Mouse (Mus musculus) gastrocnemius, postnatal 25 days (tissue): ENCODE measurements around the gene Dph1. TPM values are rescaled to one million over a fixed set of nuclear protein-coding genes. Genes with fewer than 3 reads are reported as not detected.
A peak's percentile ranks its signal among the peaks of the same experiment; 100 is the strongest.

ENCODE experiments used
- DNase-seq: peaks from one replicate; pipeline ENCODE4 v3.0.0; 2022
- total RNA-seq, 2 experiments: library from RNA; stranded (reverse); gene quantifications; 1 replicate in 1 of 2; 2 replicates in 1 of 2; pipeline ENCODE4 v1.2.3; 2021

The Dph1 gene
- total RNA-seq, 2 experiments from 2014 or later: 5.6 to 5.8 TPM

DNA sequence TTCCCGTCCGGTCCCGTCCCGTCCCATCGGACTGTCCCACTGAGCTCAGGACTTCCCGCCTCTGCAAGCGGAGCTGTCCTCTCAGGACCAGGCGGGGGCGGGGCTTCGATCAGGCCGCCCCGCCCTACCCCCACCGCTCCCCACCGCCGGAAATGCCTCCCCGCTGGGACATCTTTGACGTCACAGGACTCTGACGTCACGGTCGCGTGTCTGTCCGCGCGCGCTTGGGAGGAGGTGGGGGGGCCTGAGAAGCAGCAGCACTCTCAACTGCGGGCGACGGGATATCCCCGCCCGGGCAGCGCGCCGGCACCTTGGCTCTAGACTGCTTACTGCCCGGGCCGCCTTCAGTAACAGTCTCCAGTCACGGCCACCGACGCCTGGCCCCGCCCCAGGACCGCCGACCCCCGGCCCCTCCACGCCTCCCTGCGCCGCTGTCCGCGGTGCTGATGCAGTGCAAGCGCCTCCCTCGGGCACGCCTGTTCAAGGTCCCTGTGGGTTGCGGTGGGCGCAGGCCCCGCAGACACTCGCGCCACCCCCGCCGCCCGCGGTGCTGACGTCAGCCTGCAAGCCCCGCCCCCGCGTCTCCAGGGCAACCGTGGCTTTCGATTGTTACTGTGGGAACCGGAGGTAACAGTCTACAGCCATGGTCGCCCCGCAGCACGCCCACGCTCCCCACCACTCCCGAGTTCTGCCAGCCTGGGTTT lies 17.8 kb downstream of the Dph1 start:
- DNase-seq: peak; percentile 71

- DNase-seq: peak; percentile 7
Measured at GRCm38 (mm10) chr11:75172151-75173094, 18.6 kb downstream of the Dph1 start.

DNA sequence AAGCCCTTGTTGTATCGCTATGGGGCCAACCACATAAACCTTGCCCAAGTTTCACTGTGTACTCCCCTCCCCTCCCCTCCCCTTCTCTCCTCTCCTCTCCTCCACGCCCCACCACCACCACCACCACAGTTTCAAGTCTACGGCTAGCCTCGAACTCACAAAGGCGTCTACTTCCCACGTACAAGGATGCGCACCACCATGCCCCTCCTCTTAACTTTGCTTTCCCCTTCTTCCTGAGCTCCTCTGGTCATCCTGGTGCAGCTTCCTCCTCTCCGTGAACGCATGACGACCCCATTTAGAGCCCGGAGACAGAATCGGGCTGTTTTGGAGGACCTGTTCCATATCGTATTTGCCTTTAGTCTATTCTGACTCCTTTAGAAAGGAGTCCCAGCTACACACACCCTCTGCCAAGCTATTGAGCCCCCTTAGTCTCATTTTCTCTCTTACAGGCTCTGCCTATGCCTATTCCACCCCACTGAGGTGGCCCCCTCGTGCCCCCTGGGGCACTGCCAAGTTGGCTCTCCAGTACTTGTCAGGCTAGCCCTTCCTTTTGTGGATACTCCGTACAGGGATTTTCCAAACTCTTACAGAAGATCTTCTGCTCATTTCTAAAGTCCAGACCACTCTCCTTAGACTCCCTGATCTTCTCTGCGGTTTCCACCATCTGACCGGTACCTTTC lies 19.7 kb downstream of the Dph1 start:
- peak; percentile 16 for DNase-seq

- peak; percentile 87 for DNase-seq
Measured at GRCm38 (mm10) chr11:75170136-75170751, 20.8 kb downstream of the Dph1 start.

- DNase-seq: no peak
Measured at GRCm38 (mm10) chr11:75169405-75170080, 21.5 kb downstream of the Dph1 start, which contains the start of gene Hic1. TSS of gene Hic1 (minus strand) at chr11:75169519.

GRCm38 (mm10) chr11:75168590-75169361 lies 22.3 kb downstream of the Dph1 start:
- DNase-seq: peak; percentile 86

DNA sequence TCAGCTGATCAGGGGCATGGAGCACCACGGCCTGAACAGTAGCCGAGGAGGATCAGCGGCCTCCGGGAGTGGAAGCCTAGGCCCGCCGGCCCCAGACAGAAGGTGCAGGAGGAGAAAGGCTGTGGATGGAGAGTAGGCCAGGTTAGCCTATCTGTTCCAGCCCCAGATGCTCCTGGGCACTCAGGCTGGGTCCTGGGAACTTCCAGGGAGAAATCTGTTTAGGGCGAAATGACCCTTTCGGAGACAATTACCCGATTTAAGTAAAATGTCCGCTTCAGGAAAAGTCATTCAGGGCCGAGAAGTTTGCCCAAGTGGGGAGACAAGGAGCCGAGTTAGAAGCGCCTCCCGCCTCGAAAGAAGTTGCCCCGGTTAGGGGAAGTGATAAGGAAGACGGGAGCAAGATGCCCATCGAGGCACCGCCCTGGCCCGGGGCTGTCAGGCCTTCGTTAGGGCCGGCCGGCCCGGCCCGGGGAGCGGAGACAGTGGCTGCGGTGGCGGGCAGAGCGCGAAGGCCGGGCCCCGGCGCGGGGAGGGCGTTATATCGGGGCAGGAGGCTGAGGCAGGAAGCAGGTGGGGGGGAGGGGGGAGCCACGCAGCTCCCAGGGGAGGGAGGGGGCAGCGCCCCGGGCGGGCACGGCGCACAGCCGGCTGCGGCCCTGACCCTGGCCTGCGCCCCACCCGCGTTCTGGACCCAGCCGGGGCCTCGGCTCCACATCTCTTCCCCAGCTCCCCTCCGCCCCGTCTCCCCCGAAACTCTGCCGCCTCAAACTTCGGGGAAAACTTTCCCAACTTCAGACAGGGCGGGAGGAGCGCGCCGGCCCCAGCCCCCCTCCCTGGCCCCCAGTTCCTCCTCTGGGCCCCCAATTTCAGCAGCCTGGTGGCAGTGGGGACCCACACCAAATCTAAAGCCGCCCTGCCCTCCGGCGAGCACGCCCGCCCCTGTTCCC lies 23.1 kb downstream of the Dph1 start:
- peak; percentile 70 for DNase-seq

- peak; percentile 41 for DNase-seq
Measured at GRCm38 (mm10) chr11:75166861-75167642, 24.0 kb downstream of the Dph1 start.

- peak; percentile 27 for DNase-seq
Measured at GRCm38 (mm10) chr11:75166193-75166842, 24.7 kb downstream of the Dph1 start.

GRCm38 (mm10) chr11:75165441-75166192 lies 25.4 kb downstream of the Dph1 start:
- peak; percentile 79 for DNase-seq

GRCm38 (mm10) chr11:75164750-75165149 lies 26.3 kb downstream of the Dph1 start:
- DNase-seq: no peak

DNA sequence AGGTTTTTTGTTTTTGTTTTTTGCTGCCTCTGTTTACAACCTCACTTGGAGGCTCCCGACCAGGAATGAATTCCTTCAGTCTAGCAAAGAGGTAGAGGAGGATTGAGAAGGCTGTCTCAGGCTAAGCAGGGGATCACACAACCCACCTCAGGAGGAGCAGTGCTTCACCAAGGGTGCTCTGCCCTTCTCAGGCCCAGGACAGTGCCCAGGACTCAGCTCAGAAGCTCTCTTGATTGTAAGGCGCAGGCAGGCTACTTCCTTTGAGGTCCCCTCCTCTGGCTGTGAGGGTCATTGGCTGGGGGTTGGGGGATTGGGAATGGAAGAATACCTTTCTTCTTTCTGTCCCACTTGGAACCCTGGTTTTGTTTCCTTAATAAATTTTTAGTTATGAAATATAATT lies 27.0 kb downstream of the Dph1 start:
- DNase-seq: no peak

GRCm38 (mm10) chr11:75163379-75163778 lies 27.7 kb downstream of the Dph1 start:
- DNase-seq: no peak

GRCm38 (mm10) chr11:75162591-75163080 lies 28.4 kb downstream of the Dph1 start:
- DNase-seq: no peak

DNA sequence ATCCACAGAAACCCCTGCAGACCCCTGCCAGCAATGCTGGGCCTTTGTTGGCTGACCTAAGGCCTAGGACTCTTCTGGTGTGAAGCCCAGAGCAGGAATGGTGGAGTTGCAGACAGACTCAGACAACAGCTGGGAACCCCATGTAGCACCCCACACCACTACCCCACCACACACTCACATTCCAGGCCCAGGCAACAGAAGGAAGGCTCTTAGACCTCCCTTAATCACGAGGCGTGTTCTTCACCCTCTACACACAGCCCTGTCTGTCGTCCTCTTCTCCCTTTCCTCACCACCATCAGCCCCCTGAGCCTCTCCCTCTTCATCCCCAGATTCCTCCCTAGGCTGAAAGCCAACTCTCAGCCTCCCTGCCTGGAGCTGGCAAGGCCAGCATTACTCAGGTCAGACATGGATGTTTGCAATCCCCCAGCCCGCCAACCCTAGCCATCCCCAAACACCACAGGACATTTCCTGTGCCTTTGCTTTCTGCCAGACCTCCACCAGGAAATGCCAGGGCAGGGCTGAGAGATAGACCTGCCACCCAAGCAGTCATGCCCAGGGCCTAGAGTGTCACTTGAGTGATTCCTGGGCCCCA lies 29.5 kb downstream of the Dph1 start:
- no peak for DNase-seq

GRCm38 (mm10) chr11:75160954-75161353 lies 30.1 kb downstream of the Dph1 start:
- DNase-seq: no peak

GRCm38 (mm10) chr11:75159564-75159963 lies 31.5 kb downstream of the Dph1 start:
- DNase-seq: no peak
